Mouse (Mus musculus) adrenal gland, adult 18-20 months (tissue): ENCODE data around the gene Bicra. TPM values are rescaled to one million over a fixed set of nuclear protein-coding genes. Genes with fewer than 3 reads are reported as not detected.

Experiments
- DNase-seq, 2 experiments: peaks; one replicate each; pipeline ENCODE4 v3.0.0; 2021 to 2022; ENCODE audit warnings: low spot score in 2 of 2
- total RNA-seq, 2 experiments: library from RNA; stranded (reverse); gene quantifications; 1 replicate in 1 of 2; 2 replicates in 1 of 2; pipeline ENCODE4 v1.2.3; 2021

Bicra gene
- total RNA-seq, 2 experiments from 2014 or later = 8.4 to 8.6 TPM

GRCm38 (mm10) chr7:15949216-15949790, 98.4 kb downstream of the Bicra start:
- no peak for DNase-seq

DNA sequence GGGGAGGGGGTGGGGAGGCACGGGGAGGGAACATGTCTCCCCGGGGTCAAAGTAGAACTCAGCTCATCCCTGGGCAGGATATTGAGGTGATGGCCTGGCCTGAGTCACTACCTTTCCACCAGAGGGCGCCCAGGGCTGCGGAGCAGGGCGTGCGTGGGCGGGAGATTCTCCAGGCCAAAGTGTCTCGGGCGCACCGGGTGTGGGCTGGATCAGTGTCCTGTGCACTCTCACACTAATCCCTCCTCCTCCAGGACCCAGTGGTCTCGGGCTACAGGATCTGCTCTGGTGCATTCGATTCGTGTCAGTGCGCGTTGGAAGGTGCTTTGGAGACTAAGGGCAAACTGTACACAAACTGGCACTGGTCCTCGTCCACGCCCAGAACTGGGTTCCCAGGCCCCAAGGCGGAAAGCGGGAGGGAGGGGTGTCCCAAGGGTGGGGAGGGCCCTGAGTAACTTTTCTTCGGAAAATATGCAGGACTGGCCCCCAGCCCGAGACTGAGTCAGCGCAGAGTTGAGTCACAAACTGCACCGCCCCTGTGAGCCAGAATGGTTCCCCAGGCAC, 99.3 kb downstream of the Bicra start:
- peak; percentile 84 to 91 for DNase-seq

- DNase-seq = no peak
These were observed 100.0 kb downstream of the Bicra start for GRCm38 (mm10) chr7:15947653-15948260.

DNA sequence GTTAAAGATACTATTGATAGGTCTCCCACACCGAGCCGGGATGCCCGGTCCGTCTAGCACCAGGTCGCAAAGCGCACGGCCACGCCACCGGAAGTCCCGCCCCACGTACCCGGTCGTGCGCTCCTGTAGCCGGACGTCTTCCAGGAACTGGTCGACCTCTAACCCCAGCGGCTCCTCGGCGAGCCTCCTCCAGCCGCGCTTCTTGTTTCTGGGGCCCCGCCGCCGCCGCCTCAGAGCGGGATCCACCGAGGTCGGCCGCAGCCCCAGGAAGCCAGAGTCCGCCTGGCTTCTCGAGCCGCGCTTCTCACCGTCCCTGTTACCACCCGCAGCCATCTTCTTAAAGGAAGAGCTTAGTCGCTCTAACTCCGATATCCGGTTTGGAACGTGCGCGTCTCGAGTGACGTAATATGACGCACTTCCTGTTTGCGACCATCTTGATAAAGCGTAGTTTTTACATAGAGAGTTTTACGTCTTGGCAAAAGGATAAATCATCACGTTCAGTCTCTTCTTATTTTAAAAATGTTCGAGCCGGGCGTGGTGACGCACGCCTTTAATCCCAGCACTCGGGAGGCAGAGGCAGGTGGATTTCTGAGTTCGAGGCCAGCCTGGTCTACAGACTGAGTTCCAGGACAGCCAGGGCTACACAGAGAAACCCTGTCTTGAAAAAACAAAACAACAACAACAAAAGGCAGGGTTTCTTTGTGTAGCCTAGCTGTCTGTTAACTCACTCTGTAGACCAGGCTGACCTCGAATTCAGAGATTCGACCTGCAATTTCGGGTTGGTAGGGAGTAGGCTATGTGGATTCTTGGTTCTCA, 101.8 kb downstream of the Bicra start, which contains the start of gene Nop53:
TSS of gene Nop53 (minus strand) at position 354 of the 816 bp plus-strand sequence.
- DNase-seq = peak; percentile 89 to 90

GRCm38 (mm10) chr7:15945211-15945610, 102.5 kb downstream of the Bicra start:
- DNase-seq = no peak

GRCm38 (mm10) chr7:15944311-15944710, 103.4 kb downstream of the Bicra start:
- no peak for DNase-seq

DNA sequence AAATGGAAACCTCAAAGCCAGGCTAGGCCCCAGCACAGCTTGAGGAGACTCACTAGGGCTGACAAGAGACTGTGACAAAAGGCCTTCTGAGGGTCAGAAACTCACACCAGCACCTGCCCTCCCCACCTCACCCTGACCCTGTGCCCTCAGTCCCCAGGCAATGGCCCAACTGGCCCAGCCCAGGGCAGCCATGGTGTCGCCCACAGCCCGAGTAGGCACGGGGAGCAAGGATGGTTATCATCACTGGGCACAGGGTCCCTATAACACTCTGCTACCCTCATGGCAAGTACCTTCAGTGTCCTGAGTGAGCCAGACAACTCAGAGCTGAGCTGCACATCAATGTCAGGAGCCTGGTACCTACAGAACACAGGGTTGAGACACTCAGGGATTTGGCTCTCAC, 109.1 kb downstream of the Bicra start:
- no peak for DNase-seq

DNA sequence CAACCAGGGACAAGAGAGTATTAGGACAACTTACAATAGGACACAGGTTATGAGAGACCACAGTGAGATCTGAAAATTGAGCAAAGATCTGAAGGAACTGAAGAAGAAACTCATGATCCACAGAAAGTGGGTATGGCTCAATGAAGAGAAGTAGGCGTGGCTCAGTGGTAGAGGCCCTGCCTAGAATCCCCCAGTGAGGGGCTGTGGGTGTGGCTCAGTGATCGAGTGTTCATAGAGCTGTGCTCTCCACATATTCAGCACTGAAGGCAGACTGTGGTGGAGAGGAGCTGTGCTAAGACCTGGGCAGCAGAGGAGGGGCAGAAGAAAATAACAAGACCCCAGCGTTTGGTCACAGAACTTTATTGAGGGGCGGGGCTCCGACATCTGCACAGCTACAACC, 110.2 kb downstream of the Bicra start:
- no peak for DNase-seq

GRCm38 (mm10) chr7:15933437-15934359, 114.0 kb downstream of the Bicra start:
- no peak for DNase-seq

GRCm38 (mm10) chr7:15931635-15932034, 116.1 kb downstream of the Bicra start:
- no peak for DNase-seq

- DNase-seq = no peak
These were observed 117.2 kb downstream of the Bicra start for GRCm38 (mm10) chr7:15930543-15930942.

- peak; percentile 64 to 74 for DNase-seq
These were observed 117.8 kb downstream of the Bicra start for GRCm38 (mm10) chr7:15929910-15930309.

GRCm38 (mm10) chr7:15922220-15922773, 125.4 kb downstream of the Bicra start, which contains the start of gene Selenow:
Gene Selenow (minus strand): TSS chr7:15922402.
- DNase-seq = peak; percentile 84 to 89

- no peak for DNase-seq
These were observed 125.9 kb downstream of the Bicra start for GRCm38 (mm10) chr7:15921796-15922195.

Other genes with a start within 250 kb of the Bicra start
- not detected for gene Obox6, start 208.2 kb downstream of the Bicra start, total RNA-seq
- gene Crx, start 168.0 kb downstream of the Bicra start, total RNA-seq = not detected
- under 1 TPM in 1 of 2 experiments, not detected in 1; 0.20 TPM for gene Crxos, start 165.3 kb downstream of the Bicra start, total RNA-seq
- 100 to 1,000 TPM; 179 to 265 TPM for gene Selenow, start 125.5 kb downstream of the Bicra start, total RNA-seq
- 100 to 1,000 TPM; 181 to 185 TPM for gene Nop53, start 101.8 kb downstream of the Bicra start, total RNA-seq
- 100 to 1,000 TPM in 1 of 2 experiments, 10 to 100 TPM in 1; 28.7 to 121 TPM for gene Ehd2, start 80.4 kb downstream of the Bicra start, total RNA-seq
- not detected for gene Zfp541, start 13.9 kb upstream of the Bicra start, total RNA-seq
- 100 to 1,000 TPM; 160 to 178 TPM for gene Napa, start 50.5 kb upstream of the Bicra start, total RNA-seq
- gene Kptn, start 72.0 kb upstream of the Bicra start, total RNA-seq = 10 to 100 TPM; 19.6 to 20.7 TPM
- gene Slc8a2, start 81.9 kb upstream of the Bicra start, total RNA-seq = 1 to 10 TPM; 2.0 to 2.5 TPM
- 10 to 100 TPM; 12.1 to 14.3 TPM for gene Meis3, start 127.2 kb upstream of the Bicra start, total RNA-seq
- gene Dhx34, start 174.1 kb upstream of the Bicra start, total RNA-seq = 10 to 100 TPM; 10.8 to 11.4 TPM
- gene C5ar2, start 196.2 kb upstream of the Bicra start, total RNA-seq = under 1 TPM; 0.46 to 0.83 TPM
- 10 to 100 TPM in 1 of 2 experiments, 1 to 10 TPM in 1; 7.0 to 13.1 TPM for gene C5ar1, start 211.6 kb upstream of the Bicra start, total RNA-seq
- 10 to 100 TPM; 21.1 to 21.8 TPM for gene Inafm1, start 225.7 kb upstream of the Bicra start, total RNA-seq
- 10 to 100 TPM; 52.2 to 59.2 TPM for gene Ccdc9, start 238.9 kb upstream of the Bicra start, total RNA-seq